Mouse (Mus musculus): ENCODE data around the gene Gzme. TPM values are rescaled to one million over a fixed set of nuclear protein-coding genes. Genes with fewer than 3 reads are reported as not detected.

Gene Gzme
- polyA plus RNA-seq, 2 experiments from 2014 or later: not detected

Other genes with a start within 250 kb of the Gzme start
- not detected for gene Cbln3, start 236.2 kb downstream of the Gzme start, polyA plus RNA-seq (2017; shearing (Covaris generic))
- 10 to 100 TPM; 13.4 to 13.9 TPM for gene Khnyn, start 235.7 kb downstream of the Gzme start, polyA plus RNA-seq (2017; shearing (Covaris generic))
- 100 to 1,000 TPM in 1 of 2 experiments, 10 to 100 TPM in 1; 88.4 to 115 TPM for gene Sdr39u1, start 220.3 kb downstream of the Gzme start, polyA plus RNA-seq (2017; shearing (Covaris generic))
- not detected for gene Cma1, start 175.9 kb downstream of the Gzme start, polyA plus RNA-seq (2017; shearing (Covaris generic))
- not detected for gene Cma2, start 169.6 kb downstream of the Gzme start, polyA plus RNA-seq (2017; shearing (Covaris generic))
- gene Mcpt1, start 102.7 kb downstream of the Gzme start, polyA plus RNA-seq (2017; shearing (Covaris generic)): not detected
- not detected for gene Mcpt9, start 90.1 kb downstream of the Gzme start, polyA plus RNA-seq (2017; shearing (Covaris generic))
- gene Mcpt2, start 78.6 kb downstream of the Gzme start, polyA plus RNA-seq (2017; shearing (Covaris generic)): not detected
- gene Mcpt4, start 58.3 kb downstream of the Gzme start, polyA plus RNA-seq (2017; shearing (Covaris generic)): not detected
- not detected for gene Mcpt8, start 35.4 kb downstream of the Gzme start, polyA plus RNA-seq (2017; shearing (Covaris generic))
- not detected for gene Ctsg, start 18.1 kb downstream of the Gzme start, polyA plus RNA-seq (2017; shearing (Covaris generic))
- not detected for gene Gzmd, start 12.0 kb upstream of the Gzme start, polyA plus RNA-seq (2017; shearing (Covaris generic))
- gene Gzmg, start 39.0 kb upstream of the Gzme start, polyA plus RNA-seq (2017; shearing (Covaris generic)): not detected
- gene Gzmn, start 54.0 kb upstream of the Gzme start, polyA plus RNA-seq (2017; shearing (Covaris generic)): not detected
- gene Gzmf, start 90.8 kb upstream of the Gzme start, polyA plus RNA-seq (2017; shearing (Covaris generic)): under 1 TPM in 1 of 2 experiments, not detected in 1; 0.35 TPM
- gene Gzmc, start 114.0 kb upstream of the Gzme start, polyA plus RNA-seq (2017; shearing (Covaris generic)): 1 to 10 TPM; 6.5 to 9.5 TPM
- gene Gzmb, start 141.6 kb upstream of the Gzme start, polyA plus RNA-seq (2017; shearing (Covaris generic)): 10 to 100 TPM; 32.6 to 34.9 TPM
- not detected for gene Atp12a, start 244.4 kb upstream of the Gzme start, polyA plus RNA-seq (2017; shearing (Covaris generic))

Measured in CD4-positive, CD25-positive, alpha-beta regulatory T cell, adult 4 months (primary cell).